Mouse (Mus musculus): ENCODE data around the gene Nid2.
A peak's percentile ranks its signal among the peaks of the same experiment; 100 is the strongest.

The Nid2 gene

GRCm38 (mm10) chr14:19751025-19751771 lies at the start of gene Nid2:
Gene Nid2, plus strand, starts transcription at chr14:19751265.
- peak; percentile 89 to 93 for DNase-seq (ENCODE audit: low spot score in 2 of 2)

DNA sequence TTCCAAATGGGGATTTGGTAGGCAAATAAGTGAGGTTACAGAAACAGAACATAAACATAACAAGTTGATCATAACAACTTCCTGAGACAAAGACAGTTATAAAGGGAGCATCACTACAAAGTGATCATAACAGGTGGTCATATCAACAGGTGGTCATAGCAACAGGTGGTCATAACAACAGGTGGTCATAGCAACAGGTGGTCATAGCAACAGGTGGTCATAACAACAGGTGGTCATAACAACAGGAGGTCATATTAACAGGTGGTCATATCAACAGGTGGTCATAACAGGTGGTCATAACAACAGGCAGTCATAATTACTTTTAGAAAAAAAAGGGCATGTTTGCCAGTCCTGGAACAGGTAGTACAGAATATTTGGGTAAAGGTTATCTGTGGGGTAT lies 49.5 kb upstream of the Nid2 start:
- no peak for DNase-seq (ENCODE audit: low spot score in 2 of 2)

- peak; percentile 63 to 82 for DNase-seq (ENCODE audit: low spot score in 2 of 2)
Measured at GRCm38 (mm10) chr14:19705649-19706048, 45.4 kb upstream of the Nid2 start.

- DNase-seq (ENCODE audit: low spot score in 2 of 2), result peak; percentile 51 to 65
Measured at GRCm38 (mm10) chr14:19706454-19706853, 44.6 kb upstream of the Nid2 start.

DNA sequence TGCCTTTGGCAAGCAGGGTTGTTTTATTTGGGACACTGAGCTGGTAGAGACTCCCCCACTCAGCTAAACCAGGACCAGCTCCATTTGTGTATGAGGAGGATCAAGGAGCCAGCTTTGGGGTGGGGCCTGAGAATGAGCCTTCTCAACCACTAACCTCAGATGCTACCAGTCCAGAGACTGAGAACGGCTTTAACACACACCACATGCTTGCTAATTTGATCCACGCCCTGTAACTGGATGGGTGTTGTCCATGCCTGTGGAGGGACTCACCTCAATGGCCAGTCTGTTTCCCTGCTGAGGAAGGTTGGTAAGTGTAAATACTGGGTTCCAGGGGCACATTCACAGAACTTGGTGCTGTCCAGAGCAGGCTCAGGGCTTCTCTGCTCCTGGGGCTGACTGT lies 44.1 kb upstream of the Nid2 start:
- DNase-seq (ENCODE audit: low spot score in 2 of 2), result no peak

GRCm38 (mm10) chr14:19707721-19708507 lies 43.2 kb upstream of the Nid2 start:
- no peak for DNase-seq (ENCODE audit: low spot score in 2 of 2)

- no peak for DNase-seq (ENCODE audit: low spot score in 2 of 2)
Measured at GRCm38 (mm10) chr14:19709161-19709560, 41.9 kb upstream of the Nid2 start.

GRCm38 (mm10) chr14:19711771-19712170 lies 39.3 kb upstream of the Nid2 start:
- DNase-seq (ENCODE audit: low spot score in 2 of 2), result no peak

- no peak for DNase-seq (ENCODE audit: low spot score in 2 of 2)
Measured at GRCm38 (mm10) chr14:19713067-19713466, 38.0 kb upstream of the Nid2 start.

GRCm38 (mm10) chr14:19719077-19719476 lies 32.0 kb upstream of the Nid2 start:
- DNase-seq (ENCODE audit: low spot score in 2 of 2), result no peak

- no peak for DNase-seq (ENCODE audit: low spot score in 2 of 2)
Measured at GRCm38 (mm10) chr14:19720044-19720611, 30.9 kb upstream of the Nid2 start.

DNA sequence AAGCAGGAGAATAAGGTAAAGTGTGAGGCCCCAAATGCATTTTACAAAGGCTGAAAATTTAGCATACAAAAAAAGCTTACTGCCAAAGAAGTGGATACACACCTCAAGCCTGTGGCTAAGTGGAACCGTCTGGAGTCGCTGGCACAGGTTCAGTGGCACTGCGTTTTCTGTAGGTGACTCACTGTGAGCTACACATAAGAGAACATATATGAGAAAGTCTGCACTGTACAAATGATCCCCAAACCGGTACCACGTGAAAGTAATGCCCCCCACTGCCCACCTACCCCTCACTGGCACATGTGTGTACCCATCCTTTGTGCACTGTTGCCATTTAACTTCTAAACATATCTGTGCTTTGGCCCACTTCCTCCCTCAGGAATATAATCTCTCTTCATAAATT lies 22.8 kb upstream of the Nid2 start:
- no peak for DNase-seq (ENCODE audit: low spot score in 2 of 2)

GRCm38 (mm10) chr14:19728737-19729136 lies 22.3 kb upstream of the Nid2 start:
- peak in 1 of 2 experiments; percentile 44 for DNase-seq (ENCODE audit: low spot score in 2 of 2)

- DNase-seq (ENCODE audit: low spot score in 2 of 2), result no peak
Measured at GRCm38 (mm10) chr14:19732097-19732496, 19.0 kb upstream of the Nid2 start.

- DNase-seq (ENCODE audit: low spot score in 2 of 2), result peak in 1 of 2 experiments; percentile 45
Measured at GRCm38 (mm10) chr14:19733490-19734282, 17.4 kb upstream of the Nid2 start.

DNA sequence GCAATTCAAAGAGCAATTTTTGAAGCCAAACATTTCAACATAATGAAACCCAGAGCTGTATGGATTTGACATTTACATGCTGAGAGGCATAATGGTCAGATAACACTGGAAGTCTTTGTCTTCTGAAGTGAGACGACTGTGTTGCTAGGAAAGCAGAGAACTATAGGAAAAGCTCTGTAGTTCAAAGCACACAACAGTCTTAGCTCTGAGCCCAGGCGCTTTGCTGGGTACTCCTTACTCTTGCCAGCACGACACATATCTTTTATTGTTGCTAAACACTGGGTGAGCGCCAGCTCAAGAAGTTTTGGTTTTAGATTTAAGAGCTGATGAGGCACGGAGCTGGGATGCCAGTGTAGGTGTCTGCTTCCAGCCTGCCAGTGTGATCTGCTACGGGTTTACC lies 15.8 kb upstream of the Nid2 start:
- no peak for DNase-seq (ENCODE audit: low spot score in 2 of 2)

- no peak for DNase-seq (ENCODE audit: low spot score in 2 of 2)
Measured at GRCm38 (mm10) chr14:19737568-19737967, 13.5 kb upstream of the Nid2 start.

- DNase-seq (ENCODE audit: low spot score in 2 of 2), result no peak
Measured at GRCm38 (mm10) chr14:19738094-19738843, 12.8 kb upstream of the Nid2 start.

GRCm38 (mm10) chr14:19739416-19740146 lies 11.5 kb upstream of the Nid2 start:
- no peak for DNase-seq (ENCODE audit: low spot score in 2 of 2)

- DNase-seq (ENCODE audit: low spot score in 2 of 2), result no peak
Measured at GRCm38 (mm10) chr14:19740147-19740738, 10.8 kb upstream of the Nid2 start.

Data from urinary bladder, postnatal 4 days (tissue).